Mouse (Mus musculus) myocyte (in vitro differentiated cells): Measurements from ENCODE around the gene H2al1c.

Experiments
- MAX ChIP-seq: IDR thresholded peaks from one replicate; pipeline ENCODE4 v1.6.1; 2011; ENCODE audit warnings: low read depth, mild to moderate bottlenecking, control low read depth
- MYOD1 ChIP-seq, 3 experiments: IDR thresholded peaks; one replicate each; pipeline ENCODE4 v1.6.1; 2011; ENCODE audit warnings: control low read depth in 2 of 3, low read depth in 2 of 3, mild to moderate bottlenecking in 2 of 3, moderate library complexity in 1 of 3; ENCODE audit not compliant: insufficient read length in 2 of 3, control insufficient read depth in 1 of 3
- POLR2A ChIP-seq: IDR thresholded peaks from one replicate; pipeline ENCODE4 v1.6.1; 2011; ENCODE audit warnings: low read depth, mild to moderate bottlenecking, control low read depth, moderate library complexity; ENCODE audit not compliant: insufficient read length
- SRF ChIP-seq: IDR thresholded peaks from one replicate; pipeline ENCODE4 v1.6.1; 2011; ENCODE audit warnings: low read depth; ENCODE audit not compliant: control insufficient read depth, insufficient read length
- TCF12 ChIP-seq: IDR thresholded peaks from one replicate; pipeline ENCODE4 v1.6.1; 2011; ENCODE audit warnings: mild to moderate bottlenecking, control low read depth; ENCODE audit not compliant: poor library complexity, insufficient read depth, severe bottlenecking
- TCF3 ChIP-seq: IDR thresholded peaks from one replicate; pipeline ENCODE4 v1.6.1; 2011; ENCODE audit warnings: low read depth, control low read depth; ENCODE audit not compliant: insufficient read length

GRCm38 (mm10) chrX:11264918-11265317, 40.5 kb upstream of the H2al1c start:
- TF ChIP-seq POLR2A, result no peak
- TF ChIP-seq TCF3, result no peak
- no peak for TF ChIP-seq MAX
- no peak for TF ChIP-seq MYOD1 (IDR thresholded peaks at IDR 0.05; ENCODE audit: control insufficient read depth in 1 of 3, insufficient read length in 2 of 3, low read depth in 2 of 3)
- TF ChIP-seq TCF12, result no peak
- no peak for TF ChIP-seq SRF
